Mouse (Mus musculus): Measurements from ENCODE around the gene Pygb. TPM values are rescaled to one million over a fixed set of nuclear protein-coding genes. Genes with fewer than 3 reads are reported as not detected.

The Pygb gene
- polyA plus RNA-seq, 1 experiment from 2014 or later = 61.6 TPM

- no peak for ATAC-seq (ENCODE audit: insufficient number of reproducible peaks, insufficient read depth, low FRiP score, low read depth)
- Histone ChIP-seq H3K4me1 (ENCODE audit: control insufficient read depth, insufficient read depth, low read length) (peaks cover 5% of the 10 kb centered on the region; the same call in 1 of the 2 replicates), H3K27me3 (ENCODE audit: control insufficient read depth, insufficient read depth, low read length) (no peaks in the 10 kb centered on the region), H3K4me3 (ENCODE audit: low read depth, low read length) (no peak overlapping the region), H3K9ac (replicated peaks; ENCODE audit: low read depth, low read length) (no peak overlapping the region), H3K4me2 (replicated peaks; ENCODE audit: low read depth, low read length) (peak overlapping the region; percentile 92; the same call in 1 of the 2 replicates), H3K27ac (ENCODE audit: low read length) (no peak overlapping the region), H3K9me3 (ENCODE audit: control insufficient read depth, low read depth, low read length) (no peaks in the 10 kb centered on the region), H3K36me3 (ENCODE audit: control insufficient read depth, insufficient read depth, low read length) (peaks cover 6% of the 10 kb centered on the region; the same call in 1 of the 2 replicates)
- 68% methylated on average over 13 of the region's 13 CpGs for WGBS
Measured at GRCm38 (mm10) chr2:150750129-150750979, 36.2 kb upstream of the Pygb start.

DNA sequence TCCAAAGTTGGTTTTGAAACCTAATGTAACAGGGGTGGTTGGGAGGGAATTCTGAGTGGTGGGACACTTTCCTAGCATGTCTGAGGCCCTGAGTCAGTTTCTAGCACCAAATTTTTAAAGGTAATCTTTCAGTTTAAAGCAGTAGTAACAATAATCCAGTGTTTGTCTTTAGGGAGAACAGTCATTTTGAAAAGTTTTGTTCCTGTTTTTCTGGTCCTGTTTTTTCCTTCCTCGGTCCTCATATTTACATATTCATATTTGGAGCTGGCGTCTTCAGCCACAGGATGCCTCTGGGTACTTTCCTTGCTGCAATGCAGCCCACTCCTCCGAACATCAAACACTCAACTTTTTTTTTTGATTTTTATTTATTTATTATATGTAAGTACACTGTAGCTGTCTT lies 31.5 kb upstream of the Pygb start:
- Histone ChIP-seq H3K36me3 (ENCODE audit: control insufficient read depth, insufficient read depth, low read length) (peaks cover 32% of the 10 kb centered on the region), H3K27me3 (ENCODE audit: control insufficient read depth, insufficient read depth, low read length) (no peaks in the 10 kb centered on the region), H3K4me3 (ENCODE audit: low read depth, low read length) (no peak overlapping the region), H3K27ac (ENCODE audit: low read length) (no peak overlapping the region), H3K9me3 (ENCODE audit: control insufficient read depth, low read depth, low read length) (no peaks in the 10 kb centered on the region), H3K4me1 (ENCODE audit: control insufficient read depth, insufficient read depth, low read length) (peaks cover under 1% of the 10 kb centered on the region; the same call in 1 of the 2 replicates), H3K9ac (replicated peaks; ENCODE audit: low read depth, low read length) (no peak overlapping the region), H3K4me2 (replicated peaks; ENCODE audit: low read depth, low read length) (no peak overlapping the region)
- ATAC-seq (ENCODE audit: insufficient number of reproducible peaks, insufficient read depth, low FRiP score, low read depth) = no peak
- 90% methylated on average over 3 of the region's 3 CpGs for WGBS

GRCm38 (mm10) chr2:150761476-150761875 lies 25.1 kb upstream of the Pygb start:
- no peak for ATAC-seq (ENCODE audit: insufficient number of reproducible peaks, insufficient read depth, low FRiP score, low read depth)
- Histone ChIP-seq H3K4me1 (ENCODE audit: control insufficient read depth, insufficient read depth, low read length) (no peaks in the 10 kb centered on the region), H3K27ac (ENCODE audit: low read length) (no peak overlapping the region), H3K9me3 (ENCODE audit: control insufficient read depth, low read depth, low read length) (no peaks in the 10 kb centered on the region), H3K36me3 (ENCODE audit: control insufficient read depth, insufficient read depth, low read length) (peaks cover 34% of the 10 kb centered on the region), H3K4me2 (replicated peaks; ENCODE audit: low read depth, low read length) (no peak overlapping the region), H3K27me3 (ENCODE audit: control insufficient read depth, insufficient read depth, low read length) (no peaks in the 10 kb centered on the region), H3K4me3 (ENCODE audit: low read depth, low read length) (no peak overlapping the region), H3K9ac (replicated peaks; ENCODE audit: low read depth, low read length) (no peak overlapping the region)
- 84% methylated on average over 7 of the region's 7 CpGs for WGBS

- H3K9ac ChIP-seq (replicated peaks; ENCODE audit: low read depth, low read length) = no peak overlapping the region
- no peak for ATAC-seq (ENCODE audit: insufficient number of reproducible peaks, insufficient read depth, low FRiP score, low read depth)
- H3K4me2 ChIP-seq (replicated peaks; ENCODE audit: low read depth, low read length) = no peak overlapping the region
- WGBS = 72% methylated on average over 2 of the region's 2 CpGs
- no peaks in the 10 kb centered on the region for H3K9me3 ChIP-seq (ENCODE audit: control insufficient read depth, low read depth, low read length)
- H3K27ac ChIP-seq (ENCODE audit: low read length) = no peak overlapping the region
- peaks cover 22% of the 10 kb centered on the region; the same call in 1 of the 2 replicates for H3K36me3 ChIP-seq (ENCODE audit: control insufficient read depth, insufficient read depth, low read length)
- no peak overlapping the region for H3K4me3 ChIP-seq (ENCODE audit: low read depth, low read length)
- H3K4me1 ChIP-seq (ENCODE audit: control insufficient read depth, insufficient read depth, low read length) = peaks cover 3% of the 10 kb centered on the region; the same call in 1 of the 2 replicates
- H3K27me3 ChIP-seq (ENCODE audit: control insufficient read depth, insufficient read depth, low read length) = no peaks in the 10 kb centered on the region
Measured at GRCm38 (mm10) chr2:150765619-150766018, 20.9 kb upstream of the Pygb start.

GRCm38 (mm10) chr2:150766083-150766862 lies 20.3 kb upstream of the Pygb start:
- H3K36me3 ChIP-seq (ENCODE audit: control insufficient read depth, insufficient read depth, low read length) = peaks cover 17% of the 10 kb centered on the region; the same call in 1 of the 2 replicates
- no peak for ATAC-seq (ENCODE audit: insufficient number of reproducible peaks, insufficient read depth, low FRiP score, low read depth)
- 87% methylated on average over 4 of the region's 4 CpGs for WGBS
- no peaks in the 10 kb centered on the region for H3K9me3 ChIP-seq (ENCODE audit: control insufficient read depth, low read depth, low read length)
- H3K4me2 ChIP-seq (replicated peaks; ENCODE audit: low read depth, low read length) = no peak overlapping the region
- no peaks in the 10 kb centered on the region for H3K27me3 ChIP-seq (ENCODE audit: control insufficient read depth, insufficient read depth, low read length)
- H3K4me3 ChIP-seq (ENCODE audit: low read depth, low read length) = no peak overlapping the region
- no peak overlapping the region for H3K9ac ChIP-seq (replicated peaks; ENCODE audit: low read depth, low read length)
- H3K27ac ChIP-seq (ENCODE audit: low read length) = no peak overlapping the region
- peaks cover 6% of the 10 kb centered on the region; the same call in 1 of the 2 replicates for H3K4me1 ChIP-seq (ENCODE audit: control insufficient read depth, insufficient read depth, low read length)

DNA sequence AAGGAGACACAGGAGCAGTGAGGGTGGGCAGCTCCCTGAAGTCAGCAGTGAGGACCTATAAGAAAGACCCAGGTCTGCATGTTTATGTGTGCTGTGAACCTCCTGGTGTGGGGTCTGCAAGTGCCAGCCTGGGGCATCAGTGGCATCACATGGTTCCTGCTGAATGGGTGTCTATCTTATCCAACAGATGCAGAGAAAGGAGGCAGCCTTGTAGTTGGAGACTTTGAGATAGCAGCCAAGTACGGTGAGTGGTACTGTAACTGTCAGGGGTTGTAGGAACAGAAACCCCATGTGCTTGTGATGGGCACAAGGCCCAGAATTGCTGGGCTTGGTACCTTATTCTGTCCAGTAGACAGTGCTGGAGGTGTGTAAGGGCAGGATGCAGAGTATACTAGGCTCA lies 17.9 kb upstream of the Pygb start:
- peaks cover 11% of the 10 kb centered on the region; the same call in 1 of the 2 replicates for H3K36me3 ChIP-seq (ENCODE audit: control insufficient read depth, insufficient read depth, low read length)
- no peak overlapping the region for H3K27ac ChIP-seq (ENCODE audit: low read length)
- H3K9me3 ChIP-seq (ENCODE audit: control insufficient read depth, low read depth, low read length) = no peaks in the 10 kb centered on the region
- no peaks in the 10 kb centered on the region for H3K27me3 ChIP-seq (ENCODE audit: control insufficient read depth, insufficient read depth, low read length)
- no peak for ATAC-seq (ENCODE audit: insufficient number of reproducible peaks, insufficient read depth, low FRiP score, low read depth)
- no peak overlapping the region for H3K9ac ChIP-seq (replicated peaks; ENCODE audit: low read depth, low read length)
- H3K4me2 ChIP-seq (replicated peaks; ENCODE audit: low read depth, low read length) = no peak overlapping the region
- 95% methylated on average over 1 of the region's 1 CpGs for WGBS
- no peak overlapping the region for H3K4me3 ChIP-seq (ENCODE audit: low read depth, low read length)
- peaks cover 8% of the 10 kb centered on the region; the same call in 1 of the 2 replicates for H3K4me1 ChIP-seq (ENCODE audit: control insufficient read depth, insufficient read depth, low read length)

DNA sequence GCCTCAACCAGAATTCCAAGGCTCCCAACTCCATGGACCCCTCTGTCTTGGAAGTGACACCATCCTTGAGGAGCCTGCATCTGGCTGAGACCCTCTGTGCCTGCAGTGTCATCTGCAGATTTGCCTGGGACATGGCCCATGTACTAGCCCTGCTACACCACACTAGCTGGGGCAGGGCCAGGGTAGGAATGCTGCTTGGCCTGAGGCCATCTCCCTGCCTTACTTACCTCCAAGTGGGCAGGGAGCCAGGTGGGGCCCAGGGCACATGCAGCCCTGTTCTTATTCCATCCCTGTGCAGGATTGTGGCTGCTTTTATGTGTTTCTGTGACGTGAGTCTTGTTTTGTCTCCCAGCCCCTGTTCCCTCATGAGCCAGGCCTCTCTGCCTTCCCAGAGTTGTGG lies 15.8 kb upstream of the Pygb start:
- Histone ChIP-seq H3K4me3 (ENCODE audit: low read depth, low read length) (no peak overlapping the region), H3K36me3 (ENCODE audit: control insufficient read depth, insufficient read depth, low read length) (peaks cover 11% of the 10 kb centered on the region; the same call in 1 of the 2 replicates), H3K4me1 (ENCODE audit: control insufficient read depth, insufficient read depth, low read length) (peaks cover 8% of the 10 kb centered on the region; the same call in 1 of the 2 replicates), H3K4me2 (replicated peaks; ENCODE audit: low read depth, low read length) (no peak overlapping the region), H3K27ac (ENCODE audit: low read length) (peak overlapping the region; percentile 70), H3K9ac (replicated peaks; ENCODE audit: low read depth, low read length) (no peak overlapping the region; the same call in 1 of the 2 replicates), H3K27me3 (ENCODE audit: control insufficient read depth, insufficient read depth, low read length) (no peaks in the 10 kb centered on the region), H3K9me3 (ENCODE audit: control insufficient read depth, low read depth, low read length) (no peaks in the 10 kb centered on the region)
- WGBS = 36% methylated on average over 1 of the region's 1 CpGs
- peak; percentile 80 for ATAC-seq (ENCODE audit: insufficient number of reproducible peaks, insufficient read depth, low FRiP score, low read depth)

- Histone ChIP-seq H3K36me3 (ENCODE audit: control insufficient read depth, insufficient read depth, low read length) (peaks cover 11% of the 10 kb centered on the region; the same call in 1 of the 2 replicates), H3K27ac (ENCODE audit: low read length) (peak overlapping the region; percentile 70; the same call in 1 of the 2 replicates), H3K4me2 (replicated peaks; ENCODE audit: low read depth, low read length) (no peak overlapping the region), H3K9ac (replicated peaks; ENCODE audit: low read depth, low read length) (no peak overlapping the region; the same call in 1 of the 2 replicates), H3K27me3 (ENCODE audit: control insufficient read depth, insufficient read depth, low read length) (no peaks in the 10 kb centered on the region), H3K4me1 (ENCODE audit: control insufficient read depth, insufficient read depth, low read length) (peaks cover 8% of the 10 kb centered on the region; the same call in 1 of the 2 replicates), H3K9me3 (ENCODE audit: control insufficient read depth, low read depth, low read length) (no peaks in the 10 kb centered on the region), H3K4me3 (ENCODE audit: low read depth, low read length) (no peak overlapping the region)
- WGBS = 71% methylated on average over 6 of the region's 6 CpGs
- ATAC-seq (ENCODE audit: insufficient number of reproducible peaks, insufficient read depth, low FRiP score, low read depth) = no peak; the same call in 1 of the 2 replicates
Measured at GRCm38 (mm10) chr2:150771169-150771568, 15.4 kb upstream of the Pygb start.
